Mouse (Mus musculus) ovary, adult 10 weeks (tissue): ENCODE results near the gene Slc30a9. TPM values are rescaled to one million over a fixed set of nuclear protein-coding genes. Genes with fewer than 3 reads are reported as not detected.

Source experiments
- polyA plus RNA-seq: library from polyadenylated mRNA; stranded (reverse); fragments of 350-450 nt; fragmentation: Illumina TruSeq; extraction: RNeasy Lipid Tissue Mini Kit (QIAGEN cat#74804); gene quantifications from one replicate; pipeline ENCODE4 v1.2.3, GENCODE M21; 2014

Slc30a9 gene
- 239 TPM for polyA plus RNA-seq

GRCm38 (mm10) chr5:67306698-67307521, at the start of gene Slc30a9:
Slc30a9 (plus strand) TSS chr5:67306955.

GRCm38 (mm10) chr5:67260531-67261371, 46.0 kb upstream of the Slc30a9 start, which contains the start of gene Tmem33:
Tmem33 (plus strand) TSS chr5:67260565.

Other genes with a start within 250 kb of the Slc30a9 start
- not detected for gene Phox2b, start 207.7 kb upstream of the Slc30a9 start, polyA plus RNA-seq
- gene Tmem33, start 46.4 kb upstream of the Slc30a9 start, polyA plus RNA-seq, result 245 TPM
- 9.7 TPM for gene Bend4, start 121.4 kb downstream of the Slc30a9 start, polyA plus RNA-seq